Mouse (Mus musculus) small intestine, adult 2 months (tissue): ENCODE results near the gene Card19. TPM values are rescaled to one million over a fixed set of nuclear protein-coding genes. Genes with fewer than 3 reads are reported as not detected.

Source experiments
- H3K27ac ChIP-seq: fragments of 200-500 bp; 2 replicates; pipeline ENCODE4 v1.5.1; 2012; ENCODE audit warnings: low read depth, low read length, control low read depth, inconsistent platforms; ENCODE audit not compliant: insufficient read depth
- H3K27me3 ChIP-seq: fragments of 200-500 bp; 2 replicates; pipeline ENCODE4 v1.6.1; 2012; ENCODE audit warnings: mild to moderate bottlenecking, moderate library complexity, low read length, inconsistent platforms; ENCODE audit not compliant: control insufficient read depth, insufficient read depth
- H3K36me3 ChIP-seq: fragments of 200-500 bp; 2 replicates; pipeline ENCODE4 v1.6.1; 2012; ENCODE audit warnings: mild to moderate bottlenecking, low read length, control low read depth, inconsistent platforms; ENCODE audit not compliant: control insufficient read depth, insufficient read depth
- H3K4me1 ChIP-seq: fragments of 200-500 bp; 2 replicates; pipeline ENCODE4 v1.6.1; 2012; ENCODE audit warnings: low read length, inconsistent platforms, mixed read lengths; ENCODE audit not compliant: control insufficient read depth, insufficient read depth, insufficient read length
- H3K4me3 ChIP-seq: fragments of 200-500 bp; 2 replicates; pipeline ENCODE4 v1.5.1; 2012; ENCODE audit warnings: low read depth, mild to moderate bottlenecking, control low read depth, inconsistent platforms, low read length, moderate library complexity
- CTCF ChIP-seq: fragments of 200-500 bp; IDR thresholded peaks from 2 replicates; pipeline ENCODE4 v1.5.1; 2012; ENCODE audit warnings: low read depth, mild to moderate bottlenecking, control low read depth, inconsistent platforms, low read length, moderate library complexity, mixed read lengths; ENCODE audit not compliant: insufficient replicate concordance, insufficient read length; ENCODE audit errors: extremely low read depth
- POLR2A ChIP-seq: fragments of 200-500 bp; IDR thresholded peaks from 2 replicates; pipeline ENCODE4 v1.6.1; 2012; ENCODE audit warnings: low read depth, mild to moderate bottlenecking, control low read depth, inconsistent platforms, low read length, moderate library complexity
- WGBS: fragments of 180-500 bp; shearing (Covaris S2); methylation state at CpG from one replicate; pipeline ENCODE4 v1.1.7; 2018; 5-methylcytosine and 5-hydroxymethylcytosine counted together
- polyA plus RNA-seq: library from polyadenylated mRNA; depleted of rRNA; stranded (reverse); fragments of >200 nt; gene quantifications from 2 replicates; pipeline ENCODE4 v1.2.3, GENCODE M21; 2012

The Card19 gene
- polyA plus RNA-seq, 1 experiment: 237 TPM

- TF ChIP-seq POLR2A: no peak
- peak; percentile 93 for TF ChIP-seq CTCF
- no peaks in the 10 kb centered on the region; the same call in 1 of the 2 replicates for H3K4me1 ChIP-seq
These were observed 10.3 kb downstream of the Card19 start for GRCm38 (mm10) chr13:49205381-49205998.

GRCm38 (mm10) chr13:49202556-49202955 lies 13.3 kb downstream of the Card19 start:
- WGBS: 94% methylated on average over 7 of the region's 7 CpGs
- Histone ChIP-seq H3K4me1 (no peaks in the 10 kb centered on the region; the same call in 1 of the 2 replicates), H3K27me3 (no peaks in the 10 kb centered on the region), H3K27ac (no peak overlapping the region), H3K36me3 (peaks cover 34% of the 10 kb centered on the region), H3K4me3 (no peak overlapping the region)
- no peak for TF ChIP-seq CTCF
- no peak for TF ChIP-seq POLR2A

More at GRCm38 (mm10) chr13:49205381-49205998, 10.3 kb downstream of the Card19 start:
- no peak overlapping the region for H3K27ac ChIP-seq
- H3K4me3 ChIP-seq: no peak overlapping the region
- H3K36me3 ChIP-seq: peaks cover 38% of the 10 kb centered on the region
- 43% methylated on average over 13 of the region's 13 CpGs for WGBS
- no peaks in the 10 kb centered on the region for H3K27me3 ChIP-seq

- Histone ChIP-seq H3K36me3 (peaks cover 30% of the 10 kb centered on the region), H3K27me3 (no peaks in the 10 kb centered on the region), H3K4me3 (no peak overlapping the region), H3K4me1 (no peaks in the 10 kb centered on the region; the same call in 1 of the 2 replicates), H3K27ac (no peak overlapping the region)
- 81% methylated on average over 13 of the region's 13 CpGs for WGBS
- TF ChIP-seq POLR2A (no peak), CTCF (no peak)
These were observed 15.1 kb downstream of the Card19 start for GRCm38 (mm10) chr13:49200688-49201087.

- 91% methylated on average over 7 of the region's 7 CpGs for WGBS
- TF ChIP-seq POLR2A (no peak), CTCF (no peak)
- no peaks in the 10 kb centered on the region for H3K27me3 ChIP-seq
- no peak overlapping the region for H3K27ac ChIP-seq
- no peak overlapping the region for H3K4me3 ChIP-seq
- H3K4me1 ChIP-seq: no peaks in the 10 kb centered on the region
- peaks cover 31% of the 10 kb centered on the region for H3K36me3 ChIP-seq
These were observed 15.9 kb downstream of the Card19 start for GRCm38 (mm10) chr13:49199891-49200290.

- no peaks in the 10 kb centered on the region for H3K4me1 ChIP-seq
- WGBS: 94% methylated on average over 9 of the region's 9 CpGs
- peaks cover 25% of the 10 kb centered on the region for H3K36me3 ChIP-seq
- TF ChIP-seq CTCF (no peak), POLR2A (no peak)
- H3K4me3 ChIP-seq: no peak overlapping the region
- no peak overlapping the region for H3K27ac ChIP-seq
- no peaks in the 10 kb centered on the region for H3K27me3 ChIP-seq
These were observed 17.1 kb downstream of the Card19 start for GRCm38 (mm10) chr13:49198734-49199133.

GRCm38 (mm10) chr13:49196766-49197165 lies 19.1 kb downstream of the Card19 start:
- Histone ChIP-seq H3K27me3 (no peaks in the 10 kb centered on the region), H3K4me3 (no peak overlapping the region), H3K36me3 (peaks cover 12% of the 10 kb centered on the region), H3K27ac (no peak overlapping the region), H3K4me1 (no peaks in the 10 kb centered on the region)
- WGBS: 70% methylated on average over 6 of the region's 6 CpGs
- TF ChIP-seq POLR2A: no peak

- H3K36me3 ChIP-seq: peaks cover 12% of the 10 kb centered on the region
- TF ChIP-seq CTCF: no peak
- TF ChIP-seq POLR2A: no peak
- no peak overlapping the region for H3K27ac ChIP-seq
- H3K4me1 ChIP-seq: no peaks in the 10 kb centered on the region
- H3K4me3 ChIP-seq: no peak overlapping the region
- no peaks in the 10 kb centered on the region for H3K27me3 ChIP-seq
- 87% methylated on average over 5 of the region's 5 CpGs for WGBS
These were observed 19.6 kb downstream of the Card19 start for GRCm38 (mm10) chr13:49196211-49196610.

GRCm38 (mm10) chr13:49195651-49196050 lies 20.2 kb downstream of the Card19 start:
- no peak overlapping the region for H3K27ac ChIP-seq
- peaks cover 12% of the 10 kb centered on the region for H3K36me3 ChIP-seq
- 91% methylated on average over 7 of the region's 7 CpGs for whole genome bisulfite sequencing
- H3K27me3 ChIP-seq: no peaks in the 10 kb centered on the region
- H3K4me1 ChIP-seq: peaks cover 4% of the 10 kb centered on the region; the same call in 1 of the 2 replicates
- no peak for TF ChIP-seq CTCF
- no peak for TF ChIP-seq POLR2A
- no peak overlapping the region for H3K4me3 ChIP-seq
